Mouse (Mus musculus): ENCODE measurements around the gene Cdca5. TPM values are rescaled to one million over a fixed set of nuclear protein-coding genes. Genes with fewer than 3 reads are reported as not detected.
A peak's percentile ranks its signal among the peaks of the same experiment; 100 is the strongest.
"Not testable (repeated sequence)": the region's sequence is repeated elsewhere in the genome, so short reads cannot be mapped to it uniquely, and the experiment has no call there.

Cdca5 gene
- total RNA-seq, 2 experiments from 2014 or later: 0.19 TPM

DNA sequence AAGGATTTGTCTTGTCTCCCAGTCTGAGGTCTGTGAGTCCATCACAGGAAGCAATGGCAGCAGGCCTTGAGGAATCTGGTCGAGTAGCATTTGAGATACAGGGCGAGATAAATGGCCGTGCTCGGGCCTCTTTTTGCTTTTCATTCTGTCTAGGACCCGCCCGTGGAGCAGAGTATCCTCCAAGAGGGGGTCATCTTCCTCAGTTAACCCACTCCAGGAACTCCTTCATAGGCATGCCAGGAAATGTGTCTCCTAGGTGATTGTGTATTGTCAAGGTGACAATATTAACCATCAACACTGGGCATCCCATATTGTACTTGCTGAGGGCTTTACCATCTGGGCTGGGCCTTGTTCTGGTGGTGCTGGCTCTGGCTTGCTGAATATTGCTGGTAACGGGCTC, 9.3 kb downstream of the Cdca5 start, which contains the start of gene AC131692.1:
TSS of gene AC131692.1 (plus strand) at position 301 of the 400 bp plus-strand sequence.
- intact Hi-C loops (cut with DNase I): no loop called here

DNA sequence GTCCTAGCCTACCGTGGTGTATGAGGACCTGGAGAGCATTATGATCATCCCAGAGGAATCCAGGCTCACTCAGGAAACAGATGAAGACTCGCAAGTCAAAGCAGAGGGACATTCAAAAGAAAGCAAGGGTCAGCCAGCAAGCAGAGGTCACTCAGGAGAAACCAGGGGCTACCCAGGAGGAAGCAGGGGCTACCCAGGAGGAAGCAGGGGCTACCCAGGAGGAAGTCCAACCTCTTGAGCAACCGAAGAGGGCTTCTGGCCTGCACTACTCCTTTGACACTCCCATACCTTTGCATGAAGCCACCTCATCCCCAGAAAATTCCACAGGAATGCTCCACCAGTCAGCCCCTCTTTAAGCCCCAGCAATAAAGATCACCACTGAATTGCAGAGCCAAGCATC, 13.1 kb downstream of the Cdca5 start:
- intact Hi-C loops (cut with DNase I): no loop called here
- DNase-seq: no peak

More for the DNA sequence above, 9.3 kb downstream of the Cdca5 start, which contains the start of gene AC131692.1:
- no peak for DNase-seq

DNA sequence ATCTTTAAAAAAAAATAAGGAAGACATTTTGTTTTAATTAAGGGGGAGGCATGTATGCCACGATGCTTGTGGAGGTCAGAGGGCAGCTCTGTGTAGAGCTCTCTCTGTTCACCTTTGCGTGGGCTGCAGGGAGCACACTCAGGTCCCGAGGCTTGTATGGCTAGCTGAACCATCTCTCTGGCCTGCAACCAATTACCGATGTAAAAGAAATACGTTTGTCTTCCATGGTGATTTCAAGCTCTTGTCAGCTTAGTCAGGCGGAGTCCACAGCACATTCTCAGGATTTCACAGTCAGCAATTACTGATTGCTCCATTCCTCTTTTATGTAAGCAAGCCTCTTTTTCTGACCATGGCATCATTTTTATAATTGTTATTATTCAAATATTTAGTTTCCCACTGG, 16.4 kb downstream of the Cdca5 start:
- no peak for DNase-seq

DNA sequence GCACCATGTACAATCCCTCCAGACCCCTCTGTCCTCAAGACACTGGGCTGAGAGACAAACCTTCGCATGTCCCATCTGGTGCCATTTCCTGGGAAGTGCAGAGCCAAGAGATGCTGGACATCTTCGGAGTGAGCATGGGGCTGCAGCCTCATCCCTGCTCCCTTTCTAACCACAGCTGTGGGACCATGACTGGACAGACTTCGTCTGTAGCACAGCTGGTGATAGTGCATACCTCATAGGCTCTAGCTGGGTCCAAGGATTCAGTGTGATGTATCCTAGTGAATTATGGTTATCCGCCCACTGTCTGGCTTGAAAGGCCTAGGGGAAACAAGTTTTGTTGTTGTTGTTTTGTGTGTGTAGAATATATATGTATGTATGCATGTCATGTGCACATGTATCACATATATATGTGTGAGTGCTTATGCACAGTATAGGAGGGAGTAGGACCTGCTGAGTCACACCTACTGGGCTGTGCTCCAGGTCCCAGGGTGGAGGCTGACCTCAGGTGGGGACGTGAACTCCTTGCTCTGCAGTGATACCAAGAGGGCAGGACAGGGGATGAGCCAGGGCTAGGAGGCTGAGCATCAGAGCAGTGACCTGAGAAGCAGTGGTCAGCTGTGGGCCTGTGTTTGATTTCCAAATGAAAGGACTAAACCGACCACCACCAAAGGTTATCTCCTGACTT, 17.5 kb downstream of the Cdca5 start:
- no peak for DNase-seq
- intact Hi-C loops (cut with DNase I): no loop called here

More for the DNA sequence above, 16.4 kb downstream of the Cdca5 start:
- intact Hi-C loops (cut with DNase I): no loop called here

DNA sequence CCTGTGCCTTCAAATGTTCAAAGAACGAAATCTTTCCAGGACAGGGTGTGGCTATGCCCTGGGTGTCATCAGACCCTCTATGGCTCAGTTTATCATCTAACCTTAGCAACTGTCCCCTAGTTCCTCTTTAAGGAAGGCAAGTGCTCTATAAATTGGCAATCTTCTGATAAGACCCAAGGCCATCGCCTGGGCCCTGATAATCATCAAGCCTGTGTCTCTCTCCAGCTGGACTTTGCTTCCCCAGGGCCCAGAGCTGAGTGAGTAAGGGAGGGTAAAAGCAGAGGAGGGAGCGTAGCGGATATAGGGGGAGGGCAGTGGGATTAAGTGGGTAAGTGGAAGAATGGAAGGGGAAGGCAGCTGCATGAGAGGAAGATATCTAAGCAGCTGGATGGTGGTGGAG, 19.7 kb downstream of the Cdca5 start:
- intact Hi-C loops (cut with DNase I): no loop called here
- no peak for DNase-seq

DNA sequence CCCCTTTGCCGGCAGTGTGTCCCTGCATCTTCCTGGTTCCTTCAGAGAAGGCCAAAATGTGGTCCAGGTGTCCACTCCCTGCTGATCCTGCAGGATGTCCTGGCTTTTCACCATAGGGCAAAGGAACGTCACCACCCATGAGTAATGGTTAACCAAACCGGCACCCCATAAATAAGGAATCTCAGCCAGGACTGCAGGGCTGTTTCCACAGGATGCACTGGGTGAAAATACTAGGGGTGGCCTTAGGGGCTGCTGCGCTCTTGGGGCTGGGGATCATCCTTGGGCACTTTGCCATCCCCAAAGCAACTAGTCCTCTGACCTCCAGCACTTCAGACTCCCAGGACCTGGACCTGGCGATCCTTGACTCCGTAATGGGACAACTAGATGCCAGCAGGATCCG, 20.8 kb downstream of the Cdca5 start, which contains the start of gene Naaladl1:
TSS of gene Naaladl1 (plus strand) at position 197 of the 400 bp plus-strand sequence.
- intact Hi-C loops (cut with DNase I): no loop called here
- no peak for DNase-seq

DNA sequence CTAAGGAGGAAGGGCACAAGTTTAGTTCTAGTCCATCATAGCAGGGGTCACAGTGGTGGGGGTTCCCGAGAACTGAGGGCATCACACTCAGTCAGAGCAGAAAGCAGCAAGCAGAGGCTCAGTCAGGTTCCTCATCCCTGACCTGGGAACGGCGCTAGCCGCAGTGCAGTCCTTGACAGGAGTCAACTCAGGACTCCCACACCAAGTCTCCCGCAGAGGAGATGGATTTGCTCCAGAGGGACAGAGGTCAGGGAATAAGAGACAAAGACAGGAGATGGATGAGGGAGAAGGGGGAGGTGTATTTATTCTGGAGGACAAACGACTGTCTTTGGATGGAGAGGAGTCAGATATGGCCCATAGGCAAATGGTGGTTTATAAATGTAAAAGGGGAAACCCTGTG, 28.3 kb downstream of the Cdca5 start:
- intact Hi-C loops (cut with DNase I): no loop called here
- no peak for DNase-seq

DNA sequence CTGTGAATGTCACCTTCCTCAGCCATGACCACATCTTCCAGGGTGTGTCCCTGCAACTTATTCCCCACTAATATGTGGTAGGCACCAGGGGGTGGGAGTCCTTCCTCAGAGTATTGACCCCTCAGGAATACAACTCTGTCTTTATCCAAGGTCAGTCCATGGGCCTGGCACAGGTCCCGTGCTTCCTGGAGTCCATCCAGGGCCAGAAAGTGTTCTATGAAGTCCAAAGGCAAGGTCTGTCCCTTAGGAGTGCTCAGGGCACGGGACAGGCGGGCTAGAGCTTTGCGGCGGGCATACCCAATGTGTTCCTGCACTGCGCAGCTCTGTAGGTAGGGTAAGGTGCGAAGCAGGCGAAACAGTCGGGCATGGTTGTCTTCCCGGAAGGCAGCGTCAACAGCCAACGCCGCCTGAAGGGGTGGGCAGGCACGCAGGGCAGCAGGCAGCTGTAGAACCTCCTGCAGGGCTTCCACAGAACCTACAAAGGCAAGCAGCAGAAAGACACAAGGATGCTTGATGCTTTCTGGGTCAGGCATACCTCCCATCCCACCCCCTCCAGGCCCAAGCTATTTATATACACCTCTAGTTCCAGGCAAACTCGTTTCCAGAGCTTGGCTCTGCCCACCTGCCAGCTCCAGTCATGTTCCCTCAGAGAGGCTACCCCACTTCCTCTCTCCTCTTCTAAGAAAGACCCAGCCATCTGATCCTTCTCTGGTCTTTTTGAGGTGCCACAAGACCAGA, 31.5 kb downstream of the Cdca5 start:
- DNase-seq: no peak

DNA sequence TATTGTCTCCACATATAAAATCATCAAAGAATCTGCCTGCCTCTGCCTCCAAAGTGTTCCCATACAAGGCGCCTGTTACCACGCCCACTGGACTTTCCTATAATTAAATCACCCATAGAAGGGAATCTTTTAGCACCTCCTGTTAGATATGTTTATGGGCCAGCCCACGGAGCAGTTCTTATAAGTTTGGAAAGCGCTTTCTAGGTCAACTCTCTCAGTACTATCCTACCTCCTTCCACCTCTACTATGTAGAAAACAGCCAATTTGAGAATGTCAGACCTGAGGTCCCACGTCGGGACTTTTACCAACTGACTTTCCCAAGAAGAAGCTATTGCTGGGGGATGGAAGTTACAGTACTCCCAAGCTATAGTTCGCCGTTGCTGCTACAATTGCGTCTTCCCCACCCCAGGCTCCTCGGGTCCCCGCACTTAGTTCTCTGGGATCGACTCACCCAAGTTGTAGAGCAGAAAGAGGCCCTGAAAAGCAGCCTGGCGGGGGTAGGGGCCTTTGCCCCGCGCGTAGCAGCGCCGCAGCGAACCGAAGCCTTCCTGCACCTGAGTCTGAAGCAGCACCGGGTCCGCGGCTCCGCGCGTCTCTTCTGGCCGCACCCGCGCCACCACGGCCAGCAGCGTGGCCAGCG, 32.7 kb downstream of the Cdca5 start:
- intact Hi-C loops (cut with DNase I): no loop called here
- DNase-seq: no peak

More for the DNA sequence above, 31.5 kb downstream of the Cdca5 start:
- intact Hi-C loops (cut with DNase I): no loop called here

DNA sequence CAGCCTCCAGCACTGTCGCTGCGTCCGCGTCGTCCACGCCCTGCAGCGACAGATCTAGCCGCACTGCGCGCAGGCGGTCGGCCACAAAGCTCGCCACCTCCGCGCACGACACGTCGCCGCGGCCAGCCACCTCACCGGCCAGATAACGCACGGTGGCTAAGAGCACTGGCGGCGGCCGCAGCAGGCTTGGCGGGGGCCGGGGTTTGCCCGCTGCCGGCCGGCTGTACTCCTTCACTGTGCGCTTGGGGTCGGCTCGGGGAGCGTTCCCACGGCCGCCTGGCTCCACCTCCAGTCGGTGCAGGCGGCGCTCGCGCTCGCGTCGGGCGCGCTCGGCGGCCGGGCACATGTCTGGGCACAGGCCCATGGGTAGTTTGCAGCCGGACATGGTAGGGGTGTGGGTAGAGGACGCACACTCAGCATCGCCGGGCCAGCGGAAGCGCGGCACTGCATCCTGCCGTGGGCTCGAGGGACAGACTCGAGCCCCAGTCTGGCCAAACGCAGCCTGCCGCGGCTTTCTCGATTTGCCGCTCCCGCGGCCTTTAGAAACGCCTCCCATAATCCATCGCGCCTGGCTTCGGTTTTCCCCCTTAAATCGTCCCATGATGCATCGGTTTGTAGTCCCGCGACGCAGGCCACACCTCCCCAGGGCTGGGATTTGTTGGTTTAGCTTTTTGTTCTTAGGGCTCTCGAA, 33.3 kb downstream of the Cdca5 start, which contains the start of gene Sac3d1:
TSS of gene Sac3d1 (minus strand) at position 665 of the 691 bp plus-strand sequence.
- intact Hi-C loops (cut with DNase I): no loop called here
- peak; percentile 84 to 89 for DNase-seq

DNA sequence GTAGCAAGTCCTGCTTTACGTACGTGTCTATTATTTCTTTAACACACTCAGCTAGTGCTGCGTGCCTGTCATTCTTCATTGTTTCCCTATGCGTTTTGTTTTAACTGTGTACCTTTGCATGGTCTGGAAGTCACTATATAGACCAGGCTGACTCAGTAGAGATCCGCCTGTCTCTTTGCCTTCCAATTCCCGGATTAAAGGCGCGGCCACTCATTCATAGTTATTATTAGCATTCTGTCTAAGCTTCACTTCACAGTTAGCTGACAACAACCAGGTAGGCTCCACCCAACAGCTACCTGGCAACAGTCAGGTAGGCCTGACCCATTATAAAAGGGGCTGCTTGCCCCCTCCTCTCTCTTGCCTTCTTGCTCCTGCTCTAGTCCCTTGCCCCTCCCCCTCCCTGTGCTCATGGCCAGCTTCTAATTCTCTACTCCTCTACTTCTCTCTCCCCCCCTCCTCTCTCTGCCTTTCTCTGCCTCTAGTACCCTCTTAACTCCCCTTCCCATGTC, 33.9 kb downstream of the Cdca5 start:
- intact Hi-C loops (cut with DNase I): no loop called here
- DNase-seq: no peak

DNA sequence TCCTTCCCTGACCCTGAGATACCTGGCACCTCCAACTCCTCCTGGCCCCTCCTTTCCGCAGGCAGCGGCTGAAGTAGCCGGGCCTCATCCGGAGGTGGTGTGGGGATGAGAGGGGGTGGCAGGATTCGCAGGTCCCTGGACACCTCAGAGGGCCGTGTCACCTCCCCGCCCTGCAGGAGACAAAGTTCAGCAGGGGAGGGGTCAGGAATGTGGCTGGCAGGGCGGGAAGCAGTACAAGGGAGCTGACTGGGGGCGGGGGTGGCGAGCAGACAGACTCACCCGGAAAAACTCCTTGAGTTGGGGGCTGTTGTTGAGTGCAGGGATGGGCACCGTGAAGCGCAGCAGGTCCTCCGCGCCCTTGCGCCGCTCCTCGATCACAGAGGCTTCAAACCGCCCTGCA, 37.0 kb downstream of the Cdca5 start:
- intact Hi-C loops (cut with DNase I): no loop called here
- DNase-seq: no peak

DNA sequence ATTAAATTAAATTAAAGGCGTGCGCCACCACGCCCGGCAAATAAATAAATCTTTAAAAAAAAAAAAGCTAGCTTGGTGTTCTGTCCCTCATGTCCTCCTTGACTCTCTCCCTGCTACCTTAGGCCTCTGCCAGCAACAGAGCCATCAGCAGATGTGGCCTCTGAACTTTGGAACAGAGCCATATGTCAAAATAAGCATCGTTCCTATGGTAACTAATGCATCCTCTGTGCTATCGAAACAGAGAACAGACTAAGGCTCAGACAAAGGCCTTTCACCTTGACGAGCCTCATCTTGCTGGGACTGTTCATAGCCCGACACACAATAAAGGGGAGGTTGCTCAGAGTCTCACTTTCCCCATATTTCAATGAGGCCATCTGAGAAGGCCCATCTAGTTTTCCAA, 38.5 kb downstream of the Cdca5 start:
- intact Hi-C loops (cut with DNase I): no loop called here

DNA sequence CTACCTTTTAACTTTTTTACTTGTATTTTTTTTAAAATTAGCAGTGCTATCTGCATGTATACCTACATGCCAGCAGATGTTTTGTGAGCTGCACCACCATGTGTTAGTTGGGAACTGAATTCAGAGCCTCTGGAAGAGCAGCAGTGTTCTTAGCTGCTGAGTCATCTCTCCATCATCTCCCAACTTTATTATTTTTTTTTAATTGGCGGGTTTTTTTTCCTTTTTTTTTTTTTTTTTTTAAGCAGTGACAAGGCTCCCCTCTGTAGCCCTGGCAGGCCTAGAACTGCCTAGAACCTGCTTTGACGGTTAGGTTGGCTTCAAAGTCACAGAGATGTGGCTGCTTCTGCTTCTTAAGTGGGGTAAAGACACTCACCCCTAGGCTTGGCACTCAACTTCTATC, 40.1 kb downstream of the Cdca5 start:
- intact Hi-C loops (cut with DNase I): loop anchor here (5.0 kb wide), 1 partner anchor 78 kb away; the partner anchor contains the start of gene Syvn1
- no peak for DNase-seq

More for the DNA sequence above, 38.5 kb downstream of the Cdca5 start:
- no peak for DNase-seq

DNA sequence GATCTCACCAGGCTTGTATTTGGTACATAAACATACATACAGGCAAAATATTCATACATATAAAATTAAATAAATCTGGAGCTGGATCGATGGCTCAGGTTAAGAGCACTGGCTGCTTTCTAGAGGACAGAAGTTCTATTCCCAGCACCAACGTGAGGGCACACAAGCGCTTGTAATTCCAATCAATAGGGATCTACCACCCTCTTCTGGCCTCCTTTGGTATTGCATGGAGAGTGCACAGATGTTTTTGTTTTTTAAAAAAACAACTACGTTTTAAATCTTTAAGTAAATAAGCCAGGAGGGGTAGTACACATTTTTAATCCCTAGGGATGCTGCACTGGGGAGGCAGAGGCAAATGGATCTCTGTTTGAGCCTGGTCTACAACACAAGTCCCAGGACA, 41.5 kb downstream of the Cdca5 start:
- intact Hi-C loops (cut with DNase I): loop anchor here (2.0 to 5.0 kb wide), 2 partner anchors 79 to 161 kb away; partner anchors contain the start of genes Pola2 and Syvn1
- DNase-seq: peak; percentile 54 to 73

DNA sequence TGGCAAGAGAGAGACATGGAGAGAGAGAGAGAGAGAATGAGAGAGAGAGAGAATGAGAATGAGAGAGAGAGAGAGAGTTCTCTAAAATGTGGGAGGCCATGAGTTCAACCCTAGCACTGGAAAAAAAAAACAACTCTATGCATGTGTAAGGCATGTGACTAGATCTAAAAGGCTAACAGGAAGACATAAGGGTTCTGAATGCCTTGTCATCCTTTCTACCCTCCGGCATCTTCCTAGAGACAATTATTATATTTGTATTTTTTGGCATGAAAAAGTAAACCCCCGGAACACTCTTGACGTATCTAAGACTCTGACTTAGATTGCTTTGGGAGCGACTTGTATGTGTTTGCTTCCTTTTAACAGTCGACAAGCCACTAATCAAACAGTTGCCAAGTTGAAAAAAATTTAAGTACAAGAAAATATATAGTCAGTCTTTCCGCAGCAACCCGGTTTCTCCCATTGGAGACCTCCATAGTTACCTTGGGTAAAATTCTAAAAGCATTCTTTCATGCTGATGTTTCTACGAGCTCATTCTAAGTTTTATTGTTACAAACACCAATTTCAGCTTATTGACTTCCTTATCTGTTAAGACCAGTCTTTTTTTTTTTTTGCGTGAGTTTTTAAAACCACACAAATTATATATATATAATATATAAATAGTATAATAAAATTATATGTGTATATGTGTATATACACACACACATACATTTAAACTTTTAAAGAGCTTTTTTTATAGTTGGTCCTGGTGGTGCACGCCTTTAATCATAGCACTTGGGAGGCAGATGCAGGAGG, 42.2 kb downstream of the Cdca5 start:
- intact Hi-C loops (cut with DNase I): loop anchor here (2.0 to 5.0 kb wide), 2 partner anchors 80 to 162 kb away; partner anchors contain the start of genes Pola2 and Syvn1
- no peak for DNase-seq

DNA sequence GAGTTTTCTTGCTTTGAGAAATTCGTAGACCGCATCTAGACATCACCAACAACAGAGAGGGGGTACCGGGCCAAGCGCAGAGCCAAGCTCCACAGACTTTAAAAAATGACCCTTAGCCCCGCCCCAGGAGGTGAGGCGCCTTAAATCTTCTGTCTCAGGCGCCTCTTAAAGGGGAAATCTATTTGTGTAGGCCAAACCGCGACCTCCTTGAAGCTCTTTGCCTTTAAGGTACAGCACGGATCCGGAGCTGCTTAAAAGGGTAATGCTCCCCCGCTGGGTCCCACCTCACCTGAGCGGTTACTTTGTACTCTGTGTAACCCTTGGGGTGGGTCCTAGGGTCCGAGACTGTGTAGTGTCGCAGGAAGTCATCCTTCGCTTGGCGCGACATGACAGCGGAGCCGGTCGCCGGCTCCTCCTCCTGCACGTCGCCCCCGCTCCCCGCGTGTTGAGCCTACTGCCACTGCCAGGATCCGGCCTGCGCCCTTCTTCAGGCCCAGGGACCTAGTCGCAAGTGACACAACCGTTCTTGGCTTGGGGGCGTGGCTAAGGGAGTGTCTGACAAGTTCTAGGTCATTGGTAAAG, 43.1 kb downstream of the Cdca5 start, which contains the start of gene Snx15:
TSS of gene Snx15 (minus strand) at position 545 of the 582 bp plus-strand sequence.
- peak; percentile 90 to 95 for DNase-seq
- intact Hi-C loops (cut with DNase I): loop anchor here (2.0 to 5.0 kb wide), 2 partner anchors 81 to 163 kb away; partner anchors contain the start of genes Pola2 and Syvn1

DNA sequence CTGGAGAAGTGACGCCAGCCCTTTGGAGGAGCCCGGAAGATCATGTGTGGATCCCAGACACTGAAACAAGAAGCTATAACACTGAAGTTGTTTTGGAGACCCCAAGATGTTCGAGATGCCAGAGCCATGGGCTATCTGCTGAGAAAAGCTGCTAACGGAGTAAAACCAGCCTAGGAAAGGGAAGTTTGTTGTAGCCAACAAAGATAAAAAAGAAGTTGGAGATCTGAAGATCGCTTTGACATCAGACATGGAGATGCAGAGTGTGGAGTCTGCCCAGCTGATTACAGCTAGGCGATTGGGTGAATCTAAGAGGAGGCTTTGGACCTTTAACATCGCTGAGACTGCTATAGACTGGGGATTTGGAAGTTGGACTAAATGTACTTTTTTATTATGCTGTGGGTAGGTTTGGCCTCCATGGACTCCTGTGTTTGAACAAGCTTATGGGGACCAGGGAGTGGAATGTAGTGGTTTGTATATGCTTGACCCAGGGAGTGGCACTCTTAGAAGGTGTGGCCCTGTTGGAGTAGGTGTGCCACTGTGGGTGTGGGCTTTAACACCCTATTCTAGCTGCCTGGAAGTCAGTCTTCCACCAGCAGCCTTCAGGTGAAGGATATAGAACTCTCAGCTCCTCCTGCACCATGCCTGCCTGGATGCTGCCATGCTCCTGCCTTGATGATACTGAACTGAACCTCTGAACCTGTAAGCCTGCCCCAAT, 45.8 kb downstream of the Cdca5 start:
- DNase-seq; intact Hi-C loops (cut with DNase I): not testable (repeated sequence)

All from heart, postnatal 36 days (tissue).